Mouse (Mus musculus) heart, embryonic 13.5 days (tissue): ENCODE data around the gene Gria4. TPM values are rescaled to one million over a fixed set of nuclear protein-coding genes. Genes with fewer than 3 reads are reported as not detected.

Source experiments
- ATAC-seq: fragments of 200-750 bp; cut with Nextera tagmentation; 2 replicates; pipeline ENCODE4 v1.8.0; 2017; ENCODE audit warnings: moderate TSS enrichment; ENCODE audit not compliant: insufficient number of reproducible peaks, low FRiP score, low TSS enrichment; ENCODE audit errors: extremely low read depth
- H3K27ac ChIP-seq: fragments of 300-500 bp; sonication (generic); replicated peaks from 2 replicates; pipeline ENCODE4 v1.5.1; 2015; ENCODE audit warnings: moderate library complexity, mild to moderate bottlenecking, inconsistent platforms
- H3K27me3 ChIP-seq: fragments of 300-500 bp; sonication (generic); replicated peaks from 2 replicates; pipeline ENCODE4 v1.6.1; 2015; ENCODE audit warnings: mild to moderate bottlenecking, inconsistent platforms
- H3K36me3 ChIP-seq: fragments of 300-500 bp; sonication (generic); 2 replicates; pipeline ENCODE4 v1.6.1; 2015; ENCODE audit warnings: mild to moderate bottlenecking, inconsistent platforms
- H3K4me1 ChIP-seq: fragments of 300-500 bp; sonication (generic); 2 replicates; pipeline ENCODE4 v1.6.1; 2015; ENCODE audit warnings: inconsistent platforms
- H3K4me2 ChIP-seq: fragments of 300-500 bp; sonication (generic); 2 replicates; pipeline ENCODE4 v1.6.1; 2015; ENCODE audit warnings: inconsistent platforms, mild to moderate bottlenecking, moderate library complexity
- H3K4me3 ChIP-seq: fragments of 300-500 bp; sonication (generic); 2 replicates; pipeline ENCODE4 v1.5.1; 2015; ENCODE audit warnings: moderate library complexity, mild to moderate bottlenecking, inconsistent platforms
- H3K9ac ChIP-seq: fragments of 300-500 bp; sonication (generic); 2 replicates; pipeline ENCODE4 v1.6.1; 2015; ENCODE audit warnings: inconsistent platforms, mild to moderate bottlenecking, moderate library complexity
- H3K9me3 ChIP-seq: fragments of 300-500 bp; sonication (generic); 2 replicates; pipeline ENCODE4 v1.6.1; 2016; ENCODE audit warnings: inconsistent platforms
- WGBS: fragments of 180-500 bp; shearing (Covaris S2); methylation state at CpG from one replicate; pipeline ENCODE4 v1.1.7; 2015; ENCODE audit warnings: mixed read lengths; 5-methylcytosine and 5-hydroxymethylcytosine counted together
- polyA plus RNA-seq: library from polyadenylated mRNA; unstranded; fragments of >200 nt; fragmentation: Nextera tagmentation; extraction: Ambion mirVana; gene quantifications from 2 replicates; pipeline ENCODE4 v1.2.1, GENCODE M21; 2015

Gene Gria4
- polyA plus RNA-seq, 1 experiment from 2014 or later = 0.47 TPM

DNA sequence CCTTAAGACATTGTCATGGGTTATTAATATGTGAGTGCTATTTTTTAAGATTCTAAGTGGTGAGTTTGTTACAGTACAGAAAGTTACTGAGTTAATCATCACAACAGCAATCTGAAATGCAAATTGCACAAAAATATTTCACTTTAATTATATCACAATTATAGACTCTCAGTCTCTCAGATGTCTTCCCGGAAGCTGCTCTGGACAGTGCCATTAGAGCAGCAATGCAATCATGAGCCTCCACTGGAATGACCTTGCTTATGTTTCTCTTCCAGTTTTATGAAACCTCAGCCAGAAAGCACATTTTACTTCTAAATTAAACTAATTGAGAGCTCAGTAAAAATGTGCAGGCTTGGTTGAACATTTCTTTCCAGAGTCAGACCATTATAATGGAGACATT lies 116.9 kb downstream of the Gria4 start:
- no peaks in the 10 kb centered on the region for H3K9me3 ChIP-seq
- no peak overlapping the region for H3K4me2 ChIP-seq
- H3K9ac ChIP-seq = no peak overlapping the region
- H3K27me3 ChIP-seq = no peaks in the 10 kb centered on the region
- no peak overlapping the region for H3K4me3 ChIP-seq
- no peaks in the 10 kb centered on the region for H3K4me1 ChIP-seq
- no peak overlapping the region for H3K27ac ChIP-seq
- WGBS = 85% methylated on average over 1 of the region's 1 CpGs
- no peak for ATAC-seq
- no peaks in the 10 kb centered on the region for H3K36me3 ChIP-seq

DNA sequence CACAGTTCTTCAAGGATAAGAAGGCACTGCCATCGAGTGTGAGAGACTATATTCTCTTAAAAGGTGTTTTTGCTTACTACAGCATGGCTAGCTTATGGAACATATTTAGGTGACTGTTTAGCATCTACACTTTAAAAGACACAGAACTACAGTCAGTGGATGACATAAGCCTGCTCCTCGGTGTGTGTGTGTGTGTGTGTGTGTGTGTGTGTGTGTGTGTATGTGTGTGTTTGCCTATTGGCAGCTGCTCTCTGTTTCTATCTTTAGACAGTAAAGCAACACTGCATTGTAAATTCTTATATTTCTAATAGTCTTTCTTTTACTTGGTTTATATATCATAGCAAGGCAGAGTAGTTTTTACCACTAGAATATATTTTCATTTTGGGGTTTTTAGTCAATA lies 130.3 kb downstream of the Gria4 start:
- Histone ChIP-seq H3K4me3 (no peak overlapping the region), H3K36me3 (no peaks in the 10 kb centered on the region), H3K27me3 (no peaks in the 10 kb centered on the region), H3K4me2 (no peak overlapping the region), H3K27ac (no peak overlapping the region), H3K9me3 (no peaks in the 10 kb centered on the region), H3K9ac (no peak overlapping the region), H3K4me1 (no peaks in the 10 kb centered on the region)
- no peak for ATAC-seq
- 61% methylated on average over 2 of the region's 2 CpGs for WGBS

DNA sequence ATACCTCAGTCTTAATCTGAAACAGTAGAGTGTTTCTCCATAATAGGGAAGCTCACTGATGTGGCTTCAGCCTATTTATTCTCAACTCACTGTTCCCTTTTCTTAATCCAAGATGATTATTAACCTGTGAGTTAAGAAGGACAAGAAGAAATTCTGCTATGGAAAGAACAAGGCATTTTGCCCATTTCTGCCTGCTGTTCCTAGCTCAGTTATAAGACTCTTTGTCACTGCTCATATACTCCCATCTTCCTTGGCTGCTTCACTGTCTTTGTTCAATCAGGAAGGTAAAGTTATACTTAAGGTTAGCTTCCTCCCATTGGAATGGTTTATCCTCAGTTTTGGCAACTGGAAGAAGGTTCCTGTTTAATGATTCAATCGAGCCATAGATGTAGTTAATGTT lies 133.6 kb downstream of the Gria4 start:
- Histone ChIP-seq H3K4me2 (no peak overlapping the region), H3K4me1 (no peaks in the 10 kb centered on the region), H3K27me3 (no peaks in the 10 kb centered on the region), H3K4me3 (no peak overlapping the region), H3K36me3 (no peaks in the 10 kb centered on the region), H3K9ac (no peak overlapping the region), H3K27ac (no peak overlapping the region), H3K9me3 (no peaks in the 10 kb centered on the region)
- WGBS = 60% methylated on average over 1 of the region's 1 CpGs
- ATAC-seq = no peak

DNA sequence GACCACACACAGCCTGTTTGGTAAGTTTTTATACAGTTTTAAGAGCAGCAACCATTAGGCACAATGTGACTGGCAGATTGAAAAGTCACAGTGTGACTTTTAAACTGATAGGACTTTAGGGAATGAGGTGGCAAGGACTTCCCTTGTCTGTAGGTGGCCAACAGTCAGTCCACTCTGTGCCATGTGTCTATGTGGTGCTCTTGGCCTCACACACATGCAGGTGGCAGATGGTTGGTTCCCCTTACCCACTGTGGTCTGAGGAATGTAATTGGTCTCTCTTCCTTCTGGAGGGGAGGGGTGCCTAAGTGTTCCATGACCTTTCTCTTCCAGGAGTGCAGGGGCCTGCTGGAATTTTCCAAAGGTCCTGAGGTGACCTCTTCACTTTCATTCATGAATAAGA lies 137.1 kb downstream of the Gria4 start:
- H3K27ac ChIP-seq = no peak overlapping the region
- no peak overlapping the region for H3K9ac ChIP-seq
- H3K9me3 ChIP-seq = no peaks in the 10 kb centered on the region
- no peak overlapping the region for H3K4me2 ChIP-seq
- H3K27me3 ChIP-seq = no peaks in the 10 kb centered on the region
- no peaks in the 10 kb centered on the region for H3K36me3 ChIP-seq
- ATAC-seq = no peak
- no peak overlapping the region for H3K4me3 ChIP-seq
- H3K4me1 ChIP-seq = no peaks in the 10 kb centered on the region

DNA sequence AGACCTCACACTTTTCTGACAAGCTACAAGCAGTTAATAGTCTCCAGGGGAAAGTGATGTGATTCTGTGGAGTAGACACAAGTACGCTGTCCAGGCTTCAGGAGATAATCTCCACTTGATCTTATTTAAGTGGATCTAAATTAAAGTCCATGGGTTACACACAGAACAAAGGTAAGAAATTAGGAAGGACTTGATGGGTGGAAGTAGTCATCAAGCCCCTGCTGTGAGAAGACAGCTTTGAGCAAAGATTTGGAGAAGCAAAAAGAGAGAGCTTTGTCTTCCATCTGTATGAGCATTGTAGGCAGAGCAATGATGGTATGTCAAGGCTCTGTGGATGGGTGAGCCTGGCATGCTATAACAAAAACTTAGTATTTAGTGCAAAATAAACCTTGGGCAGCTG lies 141.7 kb downstream of the Gria4 start:
- H3K4me1 ChIP-seq = no peaks in the 10 kb centered on the region
- no peaks in the 10 kb centered on the region for H3K9me3 ChIP-seq
- no peak overlapping the region for H3K4me2 ChIP-seq
- 63% methylated on average over 1 of the region's 1 CpGs for WGBS
- H3K4me3 ChIP-seq = no peak overlapping the region
- no peak for ATAC-seq
- no peak overlapping the region for H3K27ac ChIP-seq
- H3K27me3 ChIP-seq = no peaks in the 10 kb centered on the region
- H3K36me3 ChIP-seq = no peaks in the 10 kb centered on the region
- no peak overlapping the region for H3K9ac ChIP-seq

DNA sequence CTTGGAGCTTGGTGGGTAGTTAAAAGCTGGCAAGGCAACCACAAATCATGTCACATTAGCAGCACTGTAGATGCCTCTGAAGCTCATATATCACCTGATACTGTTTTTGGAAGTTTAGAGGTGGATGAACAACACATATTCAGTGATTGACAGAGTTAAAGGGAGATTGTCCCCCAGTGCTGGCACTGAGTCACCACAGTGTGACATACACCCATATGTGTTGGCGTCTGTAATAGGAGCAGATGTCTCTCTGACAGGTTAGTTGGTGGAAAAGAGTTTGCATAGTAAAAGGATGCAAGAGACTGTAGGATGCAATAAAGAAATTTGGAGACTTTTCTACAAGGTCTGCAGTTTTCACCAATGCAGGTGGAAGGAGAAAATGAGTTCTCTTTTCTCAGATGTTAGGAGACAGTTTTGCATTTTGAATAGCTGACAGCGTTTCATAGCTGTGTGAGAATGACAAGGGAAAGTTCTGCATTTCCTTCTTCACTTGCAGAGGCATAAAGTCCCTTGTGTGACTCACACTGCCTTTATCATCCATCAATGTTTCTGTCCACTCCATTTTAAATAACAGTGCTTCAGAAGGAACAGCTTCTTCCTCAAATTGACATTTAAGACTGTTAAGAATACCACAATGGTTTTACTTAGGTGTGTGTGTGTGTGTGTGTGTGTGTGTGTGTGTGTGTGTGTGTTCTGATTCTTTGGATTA lies 156.7 kb downstream of the Gria4 start:
- no peaks in the 10 kb centered on the region for H3K9me3 ChIP-seq
- 51% methylated on average over 2 of the region's 2 CpGs for WGBS
- no peak overlapping the region for H3K9ac ChIP-seq
- H3K4me3 ChIP-seq = no peak overlapping the region
- H3K27me3 ChIP-seq = no peaks in the 10 kb centered on the region
- no peak overlapping the region for H3K27ac ChIP-seq
- no peak for ATAC-seq
- H3K36me3 ChIP-seq = no peaks in the 10 kb centered on the region
- no peak overlapping the region for H3K4me2 ChIP-seq
- no peaks in the 10 kb centered on the region for H3K4me1 ChIP-seq

DNA sequence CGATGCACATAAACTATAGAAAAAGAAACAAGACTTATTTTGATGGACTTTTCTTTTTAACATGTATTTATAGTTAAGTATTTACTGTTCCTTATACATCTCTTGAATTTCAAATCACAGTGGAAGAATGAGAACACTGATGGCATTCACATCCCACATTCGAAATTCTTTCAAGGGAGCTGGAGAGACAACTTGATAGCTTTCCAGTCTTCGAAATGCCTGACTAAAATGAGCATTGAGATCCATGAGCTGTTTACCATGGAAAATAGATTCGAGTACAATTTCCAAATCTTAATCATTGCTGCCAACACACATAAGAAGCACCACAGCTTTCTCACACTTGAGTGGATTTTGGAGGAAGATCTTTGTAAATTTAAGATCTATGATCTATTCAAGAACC lies 164.1 kb downstream of the Gria4 start:
- Histone ChIP-seq H3K36me3 (no peaks in the 10 kb centered on the region), H3K4me3 (no peak overlapping the region), H3K27ac (no peak overlapping the region), H3K9ac (no peak overlapping the region), H3K27me3 (no peaks in the 10 kb centered on the region), H3K4me2 (no peak overlapping the region), H3K9me3 (no peaks in the 10 kb centered on the region), H3K4me1 (no peaks in the 10 kb centered on the region)
- whole genome bisulfite sequencing = 73% methylated on average over 4 of the region's 4 CpGs
- ATAC-seq = no peak

DNA sequence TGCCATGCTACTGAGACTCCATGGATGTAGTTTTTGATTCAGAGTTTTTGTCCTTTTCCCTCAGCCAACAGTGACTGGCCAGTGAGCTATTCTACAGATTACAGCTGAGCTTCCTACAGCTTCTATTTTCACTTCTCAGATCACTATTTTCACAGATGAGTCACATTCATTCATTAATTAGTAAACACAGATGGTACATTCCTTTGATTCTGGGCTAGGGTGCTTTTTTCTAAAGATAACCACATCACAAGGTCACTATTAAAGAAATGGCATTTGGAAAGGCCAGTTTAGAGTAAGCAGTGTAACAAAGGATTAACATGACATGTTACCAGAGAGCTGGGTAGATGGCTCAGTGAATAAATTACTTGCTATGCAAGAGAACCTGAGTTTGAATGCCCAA lies 180.7 kb downstream of the Gria4 start:
- no peak overlapping the region for H3K4me3 ChIP-seq
- no peak for ATAC-seq
- H3K9ac ChIP-seq = no peak overlapping the region
- no peaks in the 10 kb centered on the region for H3K27me3 ChIP-seq
- no peaks in the 10 kb centered on the region for H3K36me3 ChIP-seq
- no peaks in the 10 kb centered on the region for H3K4me1 ChIP-seq
- no peaks in the 10 kb centered on the region for H3K9me3 ChIP-seq
- no peak overlapping the region for H3K27ac ChIP-seq
- no peak overlapping the region for H3K4me2 ChIP-seq

DNA sequence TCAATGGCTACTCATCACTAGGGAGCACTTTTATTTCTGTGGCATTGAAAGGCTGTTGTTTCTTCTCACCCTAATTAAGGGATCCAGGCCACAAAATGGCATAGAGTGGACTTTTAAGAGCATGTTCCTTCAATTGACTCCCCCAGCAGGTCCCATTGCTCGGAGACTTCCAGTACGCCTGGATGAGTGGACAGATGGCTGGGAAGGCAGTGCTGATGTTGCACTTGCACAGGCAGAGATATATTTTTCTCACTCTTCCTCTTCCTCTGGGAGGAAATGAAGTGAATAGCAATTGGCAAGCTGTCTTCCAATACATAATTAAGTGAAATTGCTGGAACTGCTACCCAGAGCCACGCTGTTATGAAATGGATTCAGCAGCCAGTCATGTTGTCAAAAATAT lies 190.7 kb downstream of the Gria4 start:
- Histone ChIP-seq H3K9me3 (no peaks in the 10 kb centered on the region), H3K4me3 (no peak overlapping the region), H3K27ac (no peak overlapping the region), H3K9ac (no peak overlapping the region), H3K4me2 (no peak overlapping the region), H3K27me3 (no peaks in the 10 kb centered on the region), H3K4me1 (no peaks in the 10 kb centered on the region), H3K36me3 (no peaks in the 10 kb centered on the region)
- ATAC-seq = no peak
- 79% methylated on average over 3 of the region's 3 CpGs for WGBS

DNA sequence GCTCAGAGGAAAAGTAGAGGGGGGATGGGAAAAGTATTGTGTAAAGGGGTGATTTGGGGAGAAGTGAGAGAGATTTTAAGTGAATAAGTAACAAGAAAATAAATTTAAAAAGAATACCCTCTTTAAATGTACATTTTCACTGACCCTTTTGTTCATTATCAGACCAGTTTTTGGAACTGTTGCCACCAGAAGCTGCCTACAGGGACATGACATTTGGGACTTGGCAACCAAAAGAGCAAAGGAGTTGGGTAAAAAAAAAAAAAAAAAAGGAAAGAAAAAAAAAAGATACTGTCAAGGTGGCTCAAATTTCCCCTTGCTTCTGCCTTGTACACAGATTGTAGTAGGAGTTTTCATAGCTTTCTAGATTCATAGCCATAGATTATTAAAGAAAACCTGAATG lies 191.8 kb downstream of the Gria4 start:
- no peaks in the 10 kb centered on the region for H3K4me1 ChIP-seq
- no peak for ATAC-seq
- no peaks in the 10 kb centered on the region for H3K9me3 ChIP-seq
- no peaks in the 10 kb centered on the region for H3K36me3 ChIP-seq
- H3K27ac ChIP-seq = no peak overlapping the region
- H3K4me2 ChIP-seq = no peak overlapping the region
- H3K4me3 ChIP-seq = no peak overlapping the region
- H3K27me3 ChIP-seq = no peaks in the 10 kb centered on the region
- no peak overlapping the region for H3K9ac ChIP-seq

DNA sequence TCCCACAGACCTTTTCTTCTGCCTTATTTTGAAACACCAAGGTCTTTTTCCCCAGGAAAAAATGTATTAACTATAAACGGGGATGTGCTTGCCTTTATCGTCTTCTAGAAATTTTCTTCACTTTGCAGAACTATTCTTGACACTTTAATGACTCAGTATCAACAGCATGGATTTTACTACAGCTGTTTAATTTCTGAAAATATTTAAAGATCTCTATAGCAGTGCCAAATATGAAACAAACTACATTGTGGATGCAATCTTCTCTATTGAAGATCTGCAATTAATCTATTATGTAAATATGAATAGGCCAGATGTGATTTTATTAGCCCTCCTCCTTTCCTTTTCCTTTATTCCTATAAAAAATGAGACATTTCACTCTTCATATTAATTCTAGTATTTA lies 194.2 kb downstream of the Gria4 start:
- no peaks in the 10 kb centered on the region for H3K36me3 ChIP-seq

DNA sequence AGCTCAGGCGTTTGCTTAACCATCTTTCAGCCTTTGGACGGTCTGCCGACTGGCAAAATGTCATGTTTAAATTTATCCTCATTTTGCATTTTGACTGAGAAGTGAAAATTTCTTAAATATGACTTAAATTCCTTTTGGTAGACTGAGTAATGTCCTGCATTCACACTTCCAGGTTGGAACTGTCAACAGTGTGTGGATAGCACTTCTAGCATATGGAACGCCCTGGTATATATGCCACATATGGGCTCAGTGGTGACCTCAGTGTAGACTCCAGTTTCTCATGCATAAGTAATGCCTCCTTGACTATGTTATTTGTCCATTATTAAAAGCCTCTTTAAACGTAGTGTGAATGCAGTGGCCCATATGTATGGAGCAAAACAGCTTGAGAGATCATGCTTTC lies 222.4 kb downstream of the Gria4 start:
- no peaks in the 10 kb centered on the region for H3K27me3 ChIP-seq
- no peak overlapping the region for H3K9ac ChIP-seq
- H3K9me3 ChIP-seq = no peaks in the 10 kb centered on the region
- H3K4me2 ChIP-seq = no peak overlapping the region
- no peak overlapping the region for H3K27ac ChIP-seq
- no peaks in the 10 kb centered on the region for H3K36me3 ChIP-seq
- no peak overlapping the region for H3K4me3 ChIP-seq
- WGBS = 70% methylated on average over 5 of the region's 5 CpGs
- no peak for ATAC-seq
- no peaks in the 10 kb centered on the region for H3K4me1 ChIP-seq

More for the DNA sequence above, 194.2 kb downstream of the Gria4 start:
- no peak overlapping the region for H3K9ac ChIP-seq
- whole genome bisulfite sequencing = 67% methylated on average over 2 of the region's 2 CpGs
- no peaks in the 10 kb centered on the region for H3K9me3 ChIP-seq
- H3K27ac ChIP-seq = no peak overlapping the region
- no peak for ATAC-seq
- H3K27me3 ChIP-seq = no peaks in the 10 kb centered on the region
- H3K4me3 ChIP-seq = no peak overlapping the region
- no peaks in the 10 kb centered on the region for H3K4me1 ChIP-seq
- no peak overlapping the region for H3K4me2 ChIP-seq
